Mouse (Mus musculus) embryonic facial prominence, embryonic 13.5 days (tissue): Measurements from ENCODE around the gene Nfkb1. TPM values are rescaled to one million over a fixed set of nuclear protein-coding genes. Genes with fewer than 3 reads are reported as not detected.

ENCODE experiments used
- ATAC-seq: fragments of 200-750 bp; cut with Nextera tagmentation; 2 replicates; pipeline ENCODE4 v1.8.0; 2017; ENCODE audit warnings: low read depth; ENCODE audit not compliant: insufficient number of reproducible peaks, insufficient read depth, low FRiP score, low TSS enrichment
- H3K27ac ChIP-seq: fragments of 300-500 bp; sonication (generic); 2 replicates; pipeline ENCODE4 v1.5.1; 2015; ENCODE audit warnings: moderate library complexity, mild to moderate bottlenecking, inconsistent platforms
- H3K27me3 ChIP-seq: fragments of 300-500 bp; sonication (generic); 2 replicates; pipeline ENCODE4 v1.6.1; 2015; ENCODE audit warnings: mild to moderate bottlenecking, inconsistent platforms
- H3K36me3 ChIP-seq: fragments of 300-500 bp; sonication (generic); 2 replicates; pipeline ENCODE4 v1.6.1; 2015; ENCODE audit warnings: mild to moderate bottlenecking, inconsistent platforms
- H3K4me1 ChIP-seq: fragments of 300-500 bp; sonication (generic); 2 replicates; pipeline ENCODE4 v1.6.1; 2015; ENCODE audit warnings: inconsistent platforms
- H3K4me2 ChIP-seq: fragments of 300-500 bp; sonication (generic); 2 replicates; pipeline ENCODE4 v1.6.1; 2015; ENCODE audit warnings: moderate library complexity, mild to moderate bottlenecking, inconsistent platforms
- H3K4me3 ChIP-seq: fragments of 300-500 bp; sonication (generic); 2 replicates; pipeline ENCODE4 v1.5.1; 2015; ENCODE audit warnings: mild to moderate bottlenecking, inconsistent platforms
- H3K9ac ChIP-seq: fragments of 300-500 bp; sonication (generic); 2 replicates; pipeline ENCODE4 v1.6.1; 2015; ENCODE audit warnings: mild to moderate bottlenecking, inconsistent platforms
- H3K9me3 ChIP-seq: fragments of 300-500 bp; sonication (generic); 2 replicates; pipeline ENCODE4 v1.6.1; 2016; ENCODE audit warnings: inconsistent platforms
- WGBS: fragments of 180-500 bp; shearing (Covaris S2); methylation state at CpG from one replicate; pipeline ENCODE4 v1.1.7; 2015; ENCODE audit warnings: mixed read lengths; 5-methylcytosine and 5-hydroxymethylcytosine counted together
- polyA plus RNA-seq: library from polyadenylated mRNA; unstranded; fragments of >200 nt; fragmentation: Nextera tagmentation; extraction: Ambion mirVana; gene quantifications from 2 replicates; pipeline ENCODE4 v1.2.1, GENCODE M21; 2015

Gene Nfkb1
- polyA plus RNA-seq, 1 experiment from 2014 or later, result 20.4 TPM

- no peaks in the 10 kb centered on the region for H3K9me3 ChIP-seq
- H3K9ac ChIP-seq, result no peak overlapping the region
- 80% methylated on average over 9 of the region's 9 CpGs for WGBS
- H3K36me3 ChIP-seq, result peaks cover 50% of the 10 kb centered on the region
- no peak overlapping the region for H3K27ac ChIP-seq
- no peaks in the 10 kb centered on the region for H3K4me1 ChIP-seq
- H3K4me3 ChIP-seq, result no peak overlapping the region
- H3K4me2 ChIP-seq, result no peak overlapping the region
- ATAC-seq, result no peak
- no peaks in the 10 kb centered on the region for H3K27me3 ChIP-seq
Measured at GRCm38 (mm10) chr3:135628706-135629169, 62.6 kb downstream of the Nfkb1 start.

GRCm38 (mm10) chr3:135628000-135628705 is 63.2 kb downstream of the Nfkb1 start:
- no peak overlapping the region for H3K27ac ChIP-seq

GRCm38 (mm10) chr3:135625290-135625689 is 66.1 kb downstream of the Nfkb1 start:
- no peaks in the 10 kb centered on the region for H3K27me3 ChIP-seq
- no peak overlapping the region for H3K4me3 ChIP-seq
- no peak overlapping the region for H3K9ac ChIP-seq
- H3K27ac ChIP-seq, result no peak overlapping the region
- no peak for ATAC-seq
- WGBS, result 95% methylated on average over 2 of the region's 2 CpGs
- H3K4me1 ChIP-seq, result no peaks in the 10 kb centered on the region
- no peaks in the 10 kb centered on the region for H3K9me3 ChIP-seq
- no peak overlapping the region for H3K4me2 ChIP-seq
- peaks cover 57% of the 10 kb centered on the region for H3K36me3 ChIP-seq

More at GRCm38 (mm10) chr3:135628000-135628705, 63.2 kb downstream of the Nfkb1 start:
- Histone ChIP-seq H3K9me3 (no peaks in the 10 kb centered on the region), H3K9ac (no peak overlapping the region), H3K4me3 (no peak overlapping the region), H3K4me1 (no peaks in the 10 kb centered on the region), H3K36me3 (peaks cover 55% of the 10 kb centered on the region), H3K27me3 (no peaks in the 10 kb centered on the region), H3K4me2 (no peak overlapping the region)
- no peak for ATAC-seq
- WGBS, result 86% methylated on average over 9 of the region's 9 CpGs

- 90% methylated on average over 7 of the region's 7 CpGs for WGBS
- no peak for ATAC-seq
- peaks cover 74% of the 10 kb centered on the region for H3K36me3 ChIP-seq
Measured at GRCm38 (mm10) chr3:135616730-135617129, 74.6 kb downstream of the Nfkb1 start.

GRCm38 (mm10) chr3:135614376-135614775 is 77.0 kb downstream of the Nfkb1 start:
- Histone ChIP-seq H3K27me3 (no peaks in the 10 kb centered on the region), H3K27ac (no peak overlapping the region), H3K4me1 (no peaks in the 10 kb centered on the region), H3K36me3 (peaks cover 90% of the 10 kb centered on the region), H3K4me3 (no peak overlapping the region), H3K4me2 (no peak overlapping the region), H3K9me3 (no peaks in the 10 kb centered on the region), H3K9ac (no peak overlapping the region)
- ATAC-seq, result no peak
- 89% methylated on average over 3 of the region's 3 CpGs for WGBS

More at GRCm38 (mm10) chr3:135616730-135617129, 74.6 kb downstream of the Nfkb1 start:
- Histone ChIP-seq H3K27ac (no peak overlapping the region), H3K4me2 (no peak overlapping the region), H3K4me3 (no peak overlapping the region), H3K4me1 (no peaks in the 10 kb centered on the region), H3K27me3 (no peaks in the 10 kb centered on the region), H3K9me3 (no peaks in the 10 kb centered on the region), H3K9ac (no peak overlapping the region)

- WGBS, result 74% methylated on average over 3 of the region's 3 CpGs
- H3K27me3 ChIP-seq, result no peaks in the 10 kb centered on the region
- ATAC-seq, result no peak
- H3K9ac ChIP-seq, result no peak overlapping the region
- H3K4me2 ChIP-seq, result no peak overlapping the region
- no peaks in the 10 kb centered on the region for H3K9me3 ChIP-seq
- H3K4me1 ChIP-seq, result peaks cover 5% of the 10 kb centered on the region
- no peak overlapping the region for H3K27ac ChIP-seq
- no peak overlapping the region for H3K4me3 ChIP-seq
- H3K36me3 ChIP-seq, result peaks cover 83% of the 10 kb centered on the region
Measured at GRCm38 (mm10) chr3:135610221-135610620, 81.1 kb downstream of the Nfkb1 start.

GRCm38 (mm10) chr3:135607660-135608473 is 83.5 kb downstream of the Nfkb1 start:
- 81% methylated on average over 24 of the region's 24 CpGs for WGBS
- H3K27me3 ChIP-seq, result no peaks in the 10 kb centered on the region
- H3K4me1 ChIP-seq, result peaks cover 5% of the 10 kb centered on the region
- peaks cover 83% of the 10 kb centered on the region for H3K36me3 ChIP-seq
- no peaks in the 10 kb centered on the region for H3K9me3 ChIP-seq
- ATAC-seq, result no peak
- H3K27ac ChIP-seq, result no peak overlapping the region; the same call in none of the 2 replicates
- H3K9ac ChIP-seq, result no peak overlapping the region
- no peak overlapping the region for H3K4me2 ChIP-seq
- no peak overlapping the region for H3K4me3 ChIP-seq

- no peak overlapping the region for H3K9ac ChIP-seq
- no peaks in the 10 kb centered on the region for H3K27me3 ChIP-seq
- H3K9me3 ChIP-seq, result no peaks in the 10 kb centered on the region
- no peak overlapping the region for H3K4me2 ChIP-seq
- no peak for ATAC-seq
- 92% methylated on average over 9 of the region's 9 CpGs for WGBS
- H3K27ac ChIP-seq, result no peak overlapping the region
- H3K4me1 ChIP-seq, result peaks cover 5% of the 10 kb centered on the region
- H3K36me3 ChIP-seq, result peaks cover 83% of the 10 kb centered on the region
- no peak overlapping the region for H3K4me3 ChIP-seq
Measured at GRCm38 (mm10) chr3:135607021-135607420, 84.3 kb downstream of the Nfkb1 start.

GRCm38 (mm10) chr3:135606592-135606991 is 84.8 kb downstream of the Nfkb1 start:
- H3K9me3 ChIP-seq, result no peaks in the 10 kb centered on the region
- no peak overlapping the region for H3K27ac ChIP-seq
- H3K4me1 ChIP-seq, result peaks cover 5% of the 10 kb centered on the region
- H3K27me3 ChIP-seq, result no peaks in the 10 kb centered on the region
- H3K9ac ChIP-seq, result no peak overlapping the region
- no peak for ATAC-seq
- H3K4me3 ChIP-seq, result no peak overlapping the region
- H3K4me2 ChIP-seq, result no peak overlapping the region
- peaks cover 84% of the 10 kb centered on the region for H3K36me3 ChIP-seq
- 88% methylated on average over 8 of the region's 8 CpGs for WGBS

- no peak overlapping the region for H3K4me2 ChIP-seq
- no peak overlapping the region for H3K9ac ChIP-seq
- no peaks in the 10 kb centered on the region for H3K9me3 ChIP-seq
- no peaks in the 10 kb centered on the region for H3K27me3 ChIP-seq
- H3K4me1 ChIP-seq, result peaks cover 5% of the 10 kb centered on the region
- WGBS, result 79% methylated on average over 4 of the region's 4 CpGs
- no peak overlapping the region for H3K4me3 ChIP-seq
- 0 out of 2 replicates have a peak overlapping the region, but pooled peaks have one; percentile 13 for H3K27ac ChIP-seq
- ATAC-seq, result no peak
- peaks cover 82% of the 10 kb centered on the region for H3K36me3 ChIP-seq
Measured at GRCm38 (mm10) chr3:135605474-135605873, 85.9 kb downstream of the Nfkb1 start.

- no peak overlapping the region for H3K4me2 ChIP-seq
- H3K27me3 ChIP-seq, result no peaks in the 10 kb centered on the region
- H3K4me1 ChIP-seq, result peaks cover 5% of the 10 kb centered on the region
- no peak overlapping the region for H3K27ac ChIP-seq
- no peak overlapping the region for H3K9ac ChIP-seq
- 87% methylated on average over 10 of the region's 10 CpGs for WGBS
- no peaks in the 10 kb centered on the region for H3K9me3 ChIP-seq
- H3K4me3 ChIP-seq, result no peak overlapping the region
- no peak for ATAC-seq
- H3K36me3 ChIP-seq, result peaks cover 81% of the 10 kb centered on the region
Measured at GRCm38 (mm10) chr3:135604626-135605417, 86.5 kb downstream of the Nfkb1 start.
